Mouse (Mus musculus) liver, postnatal 0 days (tissue): Measurements from ENCODE around the gene Cep295nl. TPM values are rescaled to one million over a fixed set of nuclear protein-coding genes. Genes with fewer than 3 reads are reported as not detected.

Experiments
- ATAC-seq: fragments of 200-750 bp; cut with Nextera tagmentation; 2 replicates; pipeline ENCODE4 v1.8.0; 2017; ENCODE audit warnings: mild to moderate bottlenecking, moderate library complexity
- DNase-seq: peaks from one replicate; pipeline ENCODE4 v3.0.0-alpha.2; 2016
- H3K27ac ChIP-seq: fragments of 300-500 bp; sonication (generic); 2 replicates; pipeline ENCODE4 v1.5.1; 2014; ENCODE audit warnings: antibody characterized with exemption, moderate library complexity, mild to moderate bottlenecking, low read depth
- H3K27me3 ChIP-seq: fragments of 300-500 bp; sonication (generic); 2 replicates; pipeline ENCODE4 v1.6.1; 2014; ENCODE audit warnings: low read length, control low read depth, mixed read lengths; ENCODE audit not compliant: insufficient read depth
- H3K36me3 ChIP-seq: fragments of 300-500 bp; sonication (generic); replicated peaks from 2 replicates; pipeline ENCODE4 v1.6.1; 2014; ENCODE audit warnings: mild to moderate bottlenecking, control low read depth, low read length, moderate library complexity, mixed read lengths; ENCODE audit not compliant: insufficient read depth
- H3K4me1 ChIP-seq: fragments of 300-500 bp; sonication (generic); 2 replicates; pipeline ENCODE4 v1.6.1; 2014; ENCODE audit warnings: antibody characterized with exemption, mild to moderate bottlenecking, control low read depth; ENCODE audit not compliant: insufficient read depth
- H3K4me2 ChIP-seq: fragments of 300-500 bp; sonication (generic); 2 replicates; pipeline ENCODE4 v1.6.1; 2014; ENCODE audit warnings: low read depth, mild to moderate bottlenecking, low read length, moderate library complexity, mixed read lengths
- H3K4me3 ChIP-seq: fragments of 300-500 bp; sonication (generic); 2 replicates; pipeline ENCODE4 v1.5.1; 2014; ENCODE audit warnings: low read depth, low read length
- H3K9ac ChIP-seq: fragments of 300-500 bp; sonication (generic); replicated peaks from 2 replicates; pipeline ENCODE4 v1.6.1; 2014; ENCODE audit warnings: mild to moderate bottlenecking, moderate library complexity
- H3K9me3 ChIP-seq: fragments of 300-500 bp; sonication (generic); 2 replicates; pipeline ENCODE4 v1.6.1; 2016; ENCODE audit warnings: mild to moderate bottlenecking, control low read depth, low read length, mixed read lengths
- CTCF ChIP-seq: sonication (generic); IDR thresholded peaks from 2 replicates; pipeline ENCODE4 v1.5.1; 2016; ENCODE audit warnings: antibody characterized with exemption, low read depth
- EP300 ChIP-seq: IDR thresholded peaks from 2 replicates; pipeline ENCODE4 v1.6.1; 2016; ENCODE audit warnings: antibody characterized with exemption, low read depth, mild to moderate bottlenecking
- WGBS: fragments of 180-500 bp; shearing (Covaris S2); extraction: QIAGEN DNeasy Blood & Tissue Kit; methylation state at CpG from one replicate; pipeline ENCODE4 v1.1.7; 2014; ENCODE audit not compliant: insufficient replicate concordance; 5-methylcytosine and 5-hydroxymethylcytosine counted together
- polyA plus RNA-seq: library from polyadenylated mRNA; unstranded; fragments of >200 nt; fragmentation: Nextera tagmentation; extraction: Ambion mirVana; gene quantifications from 2 replicates; pipeline ENCODE4 v1.2.1, GENCODE M21; 2015

The Cep295nl gene
- polyA plus RNA-seq, 1 experiment from 2014 or later: 0.05 TPM

- WGBS: 47% methylated on average over 10 of the region's 10 CpGs
- Histone ChIP-seq H3K27me3 (peaks cover 4% of the 10 kb centered on the region), H3K9me3 (no peaks in the 10 kb centered on the region), H3K27ac (no peak overlapping the region), H3K4me2 (no peak overlapping the region), H3K36me3 (no peaks in the 10 kb centered on the region), H3K9ac (no peak overlapping the region), H3K4me1 (peaks cover 6% of the 10 kb centered on the region; the same call in 1 of the 2 replicates), H3K4me3 (no peak overlapping the region)
- TF ChIP-seq CTCF: no peak
- TF ChIP-seq EP300: no peak
- ATAC-seq (no peak), DNase-seq (no peak)
Observed at GRCm38 (mm10) chr11:118360907-118361341, 18.6 kb upstream of the Cep295nl start.

GRCm38 (mm10) chr11:118360491-118360890 lies 18.2 kb upstream of the Cep295nl start:
- Histone ChIP-seq H3K27ac (no peak overlapping the region), H3K4me2 (no peak overlapping the region), H3K4me1 (peaks cover 9% of the 10 kb centered on the region), H3K27me3 (peaks cover 8% of the 10 kb centered on the region), H3K4me3 (no peak overlapping the region), H3K9ac (no peak overlapping the region), H3K36me3 (no peaks in the 10 kb centered on the region), H3K9me3 (no peaks in the 10 kb centered on the region)
- no peak for TF ChIP-seq CTCF
- TF ChIP-seq EP300: no peak
- ATAC-seq (no peak), DNase-seq (no peak)
- 62% methylated on average over 7 of the region's 7 CpGs for WGBS

- peak within 1 kb of the TSS; percentile 4; the same call in 1 of the 2 replicates for H3K27ac ChIP-seq
- no peak for ATAC-seq
Observed at GRCm38 (mm10) chr11:118355640-118356039, 13.3 kb upstream of the Cep295nl start, which contains the start of gene Timp2. Timp2 (minus strand) TSS chr11:118355740.

GRCm38 (mm10) chr11:118355205-118355604 lies 12.9 kb upstream of the Cep295nl start:
- H3K27me3 ChIP-seq: peaks cover 26% of the 10 kb centered on the region
- peak overlapping the region; percentile 63 for H3K4me3 ChIP-seq
- ATAC-seq: peak; percentile 84
- DNase-seq: peak; percentile 77
- peak overlapping the region; percentile 68 for H3K9ac ChIP-seq
- H3K36me3 ChIP-seq: no peaks in the 10 kb centered on the region
- WGBS: 1% methylated on average over 20 of the region's 43 CpGs
- TF ChIP-seq EP300 (no peak), CTCF (peak; percentile 69)
- H3K9me3 ChIP-seq: no peaks in the 10 kb centered on the region
- H3K4me2 ChIP-seq: peak overlapping the region; percentile 84
- peaks cover 15% of the 10 kb centered on the region for H3K4me1 ChIP-seq
- 0 out of 2 replicates have a peak overlapping the region, but pooled peaks have one; percentile 4 for H3K27ac ChIP-seq

More at GRCm38 (mm10) chr11:118355640-118356039, 13.3 kb upstream of the Cep295nl start, which contains the start of gene Timp2:
- Histone ChIP-seq H3K9me3 (no peaks in the 10 kb centered on the region), H3K4me1 (peaks cover 15% of the 10 kb centered on the region), H3K9ac (peak within 1 kb of the TSS; percentile 68), H3K4me3 (peak within 1 kb of the TSS; percentile 63), H3K36me3 (no peaks in the 10 kb centered on the region), H3K4me2 (peak within 1 kb of the TSS; percentile 84), H3K27me3 (peaks cover 26% of the 10 kb centered on the region)
- DNase-seq: no peak
- no peak for TF ChIP-seq CTCF
- TF ChIP-seq EP300: no peak
- WGBS: 40% methylated on average over 6 of the region's 6 CpGs

- Histone ChIP-seq H3K4me3 (peak overlapping the region; percentile 63), H3K9ac (peak overlapping the region; percentile 68), H3K9me3 (no peaks in the 10 kb centered on the region), H3K36me3 (no peaks in the 10 kb centered on the region), H3K27me3 (peaks cover 26% of the 10 kb centered on the region), H3K4me1 (peaks cover 15% of the 10 kb centered on the region), H3K4me2 (peak overlapping the region; percentile 84), H3K27ac (no peak overlapping the region; the same call in 1 of the 2 replicates)
- 1% methylated on average over 37 of the region's 47 CpGs for WGBS
- ATAC-seq (peak; percentile 28; the same call in 1 of the 2 replicates), DNase-seq (peak; percentile 27)
- TF ChIP-seq CTCF (no peak), EP300 (no peak)
Observed at GRCm38 (mm10) chr11:118354636-118355191, 12.4 kb upstream of the Cep295nl start.

- no peak overlapping the region for H3K4me2 ChIP-seq
- ATAC-seq: no peak
- WGBS: 76% methylated on average over 5 of the region's 5 CpGs
Observed at GRCm38 (mm10) chr11:118349494-118349893, 7.2 kb upstream of the Cep295nl start.

More at GRCm38 (mm10) chr11:118349494-118349893, 7.2 kb upstream of the Cep295nl start:
- Histone ChIP-seq H3K9ac (no peak overlapping the region), H3K4me3 (no peak overlapping the region), H3K9me3 (no peaks in the 10 kb centered on the region), H3K27me3 (peaks cover 14% of the 10 kb centered on the region), H3K36me3 (no peaks in the 10 kb centered on the region), H3K27ac (peak overlapping the region; percentile 74; the same call in 1 of the 2 replicates), H3K4me1 (peaks cover 21% of the 10 kb centered on the region)
- TF ChIP-seq EP300 (no peak), CTCF (no peak)
- DNase-seq: no peak
